Mouse (Mus musculus) thymus, adult 2 months (tissue): ENCODE results near the gene Mrvi1. TPM values are rescaled to one million over a fixed set of nuclear protein-coding genes. Genes with fewer than 3 reads are reported as not detected.

Experiments used
- DNase-seq: peaks from one replicate; pipeline ENCODE4 v3.0.0; 2021
- H3K27ac ChIP-seq: fragments of 200-500 bp; 2 replicates; pipeline ENCODE4 v1.5.1; 2012; ENCODE audit warnings: low read length, control low read depth; ENCODE audit not compliant: control insufficient read depth, insufficient read depth
- H3K27me3 ChIP-seq: fragments of 200-500 bp; 2 replicates; pipeline ENCODE4 v1.6.1; 2012; ENCODE audit warnings: mild to moderate bottlenecking, low read length, moderate library complexity, mixed read lengths; ENCODE audit not compliant: control insufficient read depth, insufficient read depth
- H3K36me3 ChIP-seq: fragments of 200-500 bp; 2 replicates; pipeline ENCODE4 v1.6.1; 2012; ENCODE audit warnings: mild to moderate bottlenecking, low read length, moderate library complexity; ENCODE audit not compliant: control insufficient read depth, insufficient read depth
- H3K4me1 ChIP-seq: fragments of 200-500 bp; replicated peaks from 2 replicates; pipeline ENCODE4 v1.6.1; 2012; ENCODE audit warnings: low read length; ENCODE audit not compliant: control insufficient read depth, insufficient read depth
- H3K4me3 ChIP-seq: fragments of 200-500 bp; 2 replicates; pipeline ENCODE4 v1.5.1; 2012; ENCODE audit warnings: mild to moderate bottlenecking, low read length, control low read depth, moderate library complexity; ENCODE audit not compliant: control insufficient read depth, insufficient read depth
- CTCF ChIP-seq: fragments of 200-500 bp; IDR thresholded peaks from 2 replicates; pipeline ENCODE4 v1.5.1; 2012; ENCODE audit warnings: mild to moderate bottlenecking, control low read depth, low read length, moderate library complexity, borderline replicate concordance; ENCODE audit not compliant: control insufficient read depth, poor library complexity, insufficient read depth; ENCODE audit errors: extremely low read depth
- POLR2A ChIP-seq: fragments of 200-500 bp; IDR thresholded peaks from 2 replicates; pipeline ENCODE4 v1.6.1; 2012; ENCODE audit warnings: mild to moderate bottlenecking, low read length, control low read depth, moderate library complexity; ENCODE audit not compliant: control insufficient read depth, poor library complexity, insufficient read depth; ENCODE audit errors: extremely low read depth
- WGBS: fragments of 180-500 bp; shearing (Covaris S2); methylation state at CpG from one replicate; pipeline ENCODE4 v1.1.7; 2018; 5-methylcytosine and 5-hydroxymethylcytosine counted together
- polyA plus RNA-seq: library from polyadenylated mRNA; depleted of rRNA; stranded (reverse); fragments of >200 nt; gene quantifications from 2 replicates; pipeline ENCODE4 v1.2.3, GENCODE M21; 2012

The Mrvi1 gene
- polyA plus RNA-seq, 1 experiment, result 3.2 TPM

GRCm38 (mm10) chr7:110843916-110844874 is 138.1 kb downstream of the Mrvi1 start, which contains the start of gene Rnf141:
Rnf141 (minus strand) TSS chr7:110844457.
- DNase-seq, result peak; percentile 93
- under 1% methylated on average over 42 of the region's 42 CpGs for WGBS
- no peaks in the 10 kb centered on the region for H3K36me3 ChIP-seq
- TF ChIP-seq POLR2A, result 0 out of 2 replicates have a peak, but pooled peaks have one; percentile 21
- 0 out of 2 replicates have a peak, but pooled peaks have one; percentile 64 for TF ChIP-seq CTCF
- peak within 1 kb of the TSS; percentile 62 for H3K27ac ChIP-seq
- H3K4me1 ChIP-seq, result no peaks in the 10 kb centered on the region
- no peaks in the 10 kb centered on the region for H3K27me3 ChIP-seq
- peak within 1 kb of the TSS; percentile 86 for H3K4me3 ChIP-seq

DNA sequence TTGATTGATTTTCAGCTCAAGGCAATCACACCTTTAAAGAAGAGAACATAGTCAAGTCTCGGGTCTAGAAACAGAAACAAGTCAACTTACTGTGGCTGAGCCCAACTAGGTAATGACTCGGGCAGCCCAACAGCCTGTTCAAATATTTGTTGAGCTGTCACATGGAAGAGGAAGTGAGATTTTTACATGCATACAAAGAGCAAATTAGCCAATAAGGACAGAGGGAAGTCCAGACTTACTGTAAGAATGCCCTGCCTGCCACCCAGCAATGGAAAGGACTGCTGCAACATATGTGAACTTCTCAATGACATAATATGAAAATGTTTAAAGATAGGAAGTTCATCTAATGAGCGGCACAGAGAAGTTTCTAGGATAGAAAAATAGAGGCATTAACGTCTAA is 141.9 kb downstream of the Mrvi1 start:
- no peak for DNase-seq
- TF ChIP-seq POLR2A (no peak), CTCF (no peak)

DNA sequence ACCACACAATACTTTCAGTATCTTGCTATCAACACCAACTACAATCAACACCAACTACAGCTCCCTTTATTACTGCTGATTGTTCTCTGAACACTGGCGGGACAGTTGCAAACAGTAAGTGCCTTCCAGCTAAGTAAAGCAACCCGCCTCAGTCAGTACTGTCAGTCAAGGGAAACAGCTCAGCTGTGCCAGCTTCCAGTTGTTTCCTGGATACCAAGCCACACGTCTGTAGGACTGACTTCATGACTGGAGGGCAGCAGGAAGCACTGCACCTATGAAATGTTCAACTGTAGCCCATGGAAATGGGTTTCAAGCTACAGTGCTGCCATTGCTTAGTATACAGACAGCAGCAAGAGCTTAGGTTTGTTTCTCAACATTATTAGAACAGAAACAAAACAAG is 147.7 kb downstream of the Mrvi1 start:
- Histone ChIP-seq H3K36me3 (peaks cover 3% of the 10 kb centered on the region; the same call in 1 of the 2 replicates), H3K27ac (no peak overlapping the region), H3K27me3 (no peaks in the 10 kb centered on the region), H3K4me1 (no peaks in the 10 kb centered on the region), H3K4me3 (no peak overlapping the region)
- 51% methylated on average over 3 of the region's 3 CpGs for WGBS
- DNase-seq, result no peak
- TF ChIP-seq POLR2A (no peak), CTCF (no peak)

More for the DNA sequence above, 141.9 kb downstream of the Mrvi1 start:
- Histone ChIP-seq H3K4me3 (no peak overlapping the region), H3K27me3 (no peaks in the 10 kb centered on the region), H3K4me1 (no peaks in the 10 kb centered on the region), H3K27ac (no peak overlapping the region), H3K36me3 (peaks cover 3% of the 10 kb centered on the region; the same call in 1 of the 2 replicates)
- WGBS, result 53% methylated on average over 4 of the region's 4 CpGs

- 96% methylated on average over 1 of the region's 1 CpGs for WGBS
- H3K36me3 ChIP-seq, result peaks cover 3% of the 10 kb centered on the region; the same call in 1 of the 2 replicates
Observed at GRCm38 (mm10) chr7:110834018-110834417, 148.2 kb downstream of the Mrvi1 start.

GRCm38 (mm10) chr7:110833024-110833423 is 149.2 kb downstream of the Mrvi1 start:
- 83% methylated on average over 1 of the region's 1 CpGs for WGBS
- Histone ChIP-seq H3K36me3 (peaks cover 3% of the 10 kb centered on the region; the same call in 1 of the 2 replicates), H3K4me3 (no peak overlapping the region), H3K4me1 (no peaks in the 10 kb centered on the region), H3K27ac (no peak overlapping the region), H3K27me3 (no peaks in the 10 kb centered on the region)
- TF ChIP-seq POLR2A (no peak), CTCF (no peak)
- DNase-seq, result no peak

More at GRCm38 (mm10) chr7:110834018-110834417, 148.2 kb downstream of the Mrvi1 start:
- Histone ChIP-seq H3K4me3 (no peak overlapping the region), H3K27ac (no peak overlapping the region), H3K27me3 (no peaks in the 10 kb centered on the region), H3K4me1 (no peaks in the 10 kb centered on the region)
- no peak for DNase-seq
- no peak for TF ChIP-seq POLR2A

DNA sequence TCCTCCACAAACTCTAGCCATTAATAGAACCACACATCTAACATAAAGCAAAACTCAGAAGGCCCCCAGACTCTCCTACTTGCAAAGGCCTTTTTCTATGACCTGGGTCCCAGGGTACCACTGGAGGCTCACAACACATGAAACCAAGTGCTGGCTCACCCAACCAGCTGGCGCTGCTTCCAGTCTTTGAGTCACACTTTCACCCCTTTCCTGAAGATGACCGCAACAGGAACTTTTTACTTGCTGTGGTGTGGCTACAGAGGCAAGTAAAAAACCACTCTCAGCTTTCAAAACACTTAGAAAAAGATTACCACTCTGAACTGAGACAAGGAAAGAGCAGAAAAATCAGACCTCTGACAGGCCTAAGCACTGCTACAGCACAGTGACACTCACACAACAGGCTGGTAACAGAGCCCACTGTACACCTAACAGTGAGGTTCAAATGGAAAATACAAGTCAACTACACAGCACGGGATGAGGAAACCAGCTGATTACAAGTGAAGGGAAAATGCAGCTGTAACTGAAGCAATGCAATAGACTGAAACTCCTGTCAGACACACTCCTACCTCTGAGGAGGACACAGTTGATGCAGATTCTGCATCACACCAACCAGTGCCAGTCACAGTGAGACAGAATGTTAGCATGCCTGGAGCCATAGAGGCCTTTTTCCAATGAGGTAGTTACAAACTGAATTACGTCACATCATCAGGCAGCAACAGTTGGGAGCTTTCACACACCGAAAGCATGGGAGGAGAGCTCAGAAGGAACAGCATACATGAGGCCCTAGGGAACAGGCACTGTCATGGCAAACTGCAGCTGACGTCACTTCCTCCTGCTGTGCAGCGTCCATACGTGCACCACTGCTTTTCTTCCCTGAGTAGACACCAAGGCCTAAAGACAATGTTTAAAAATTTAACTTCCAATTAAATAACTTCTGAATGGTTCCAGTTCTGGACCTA is 158.0 kb downstream of the Mrvi1 start:
- Histone ChIP-seq H3K36me3 (peaks cover 14% of the 10 kb centered on the region), H3K27me3 (no peaks in the 10 kb centered on the region), H3K4me3 (no peak overlapping the region), H3K27ac (no peak overlapping the region), H3K4me1 (peaks cover 8% of the 10 kb centered on the region)
- TF ChIP-seq POLR2A (no peak), CTCF (no peak)
- 41% methylated on average over 8 of the region's 8 CpGs for WGBS
- DNase-seq, result no peak
